Mouse (Mus musculus): ENCODE results near the gene Terb1. TPM values are rescaled to one million over a fixed set of nuclear protein-coding genes. Genes with fewer than 3 reads are reported as not detected.

Gene Terb1
- under 1 TPM; 0.11 to 0.39 TPM for total RNA-seq (2021)
- long read RNA-seq, experiment 1 = 0 reads
- long read RNA-seq, experiment 2 = 0 reads

GRCm38 (mm10) chr8:104509061-104510006 lies at the start of gene Terb1:
Gene Terb1 (minus strand): TSS chr8:104509910.
- peak; percentile 4 to 7 for DNase-seq (ENCODE audit: low spot score in 2 of 2)

- no peak for DNase-seq (ENCODE audit: low spot score in 2 of 2)
Observed at GRCm38 (mm10) chr8:104557226-104557625, 47.5 kb upstream of the Terb1 start.

GRCm38 (mm10) chr8:104555191-104555590 lies 45.5 kb upstream of the Terb1 start:
- DNase-seq (ENCODE audit: low spot score in 2 of 2) = no peak

- no peak for DNase-seq (ENCODE audit: low spot score in 2 of 2)
Observed at GRCm38 (mm10) chr8:104543440-104544045, 33.8 kb upstream of the Terb1 start.

GRCm38 (mm10) chr8:104542160-104542559 lies 32.5 kb upstream of the Terb1 start:
- no peak for DNase-seq (ENCODE audit: low spot score in 2 of 2)

- DNase-seq (ENCODE audit: low spot score in 2 of 2) = no peak
Observed at GRCm38 (mm10) chr8:104541515-104541880, 31.8 kb upstream of the Terb1 start.

- DNase-seq (ENCODE audit: low spot score in 2 of 2) = no peak
Observed at GRCm38 (mm10) chr8:104540710-104541514, 31.2 kb upstream of the Terb1 start.

- no peak for DNase-seq (ENCODE audit: low spot score in 2 of 2)
Observed at GRCm38 (mm10) chr8:104540238-104540637, 30.5 kb upstream of the Terb1 start.

GRCm38 (mm10) chr8:104539566-104539965 lies 29.9 kb upstream of the Terb1 start:
- DNase-seq (ENCODE audit: low spot score in 2 of 2) = no peak

GRCm38 (mm10) chr8:104538896-104539295 lies 29.2 kb upstream of the Terb1 start:
- DNase-seq (ENCODE audit: low spot score in 2 of 2) = no peak

GRCm38 (mm10) chr8:104536028-104536427 lies 26.3 kb upstream of the Terb1 start:
- DNase-seq (ENCODE audit: low spot score in 2 of 2) = no peak

- no peak for DNase-seq (ENCODE audit: low spot score in 2 of 2)
Observed at GRCm38 (mm10) chr8:104535378-104535777, 25.7 kb upstream of the Terb1 start.

GRCm38 (mm10) chr8:104534779-104535141 lies 25.1 kb upstream of the Terb1 start:
- DNase-seq (ENCODE audit: low spot score in 2 of 2) = no peak

- DNase-seq (ENCODE audit: low spot score in 2 of 2) = peak; percentile 87 to 96
Observed at GRCm38 (mm10) chr8:104533971-104534778, 24.5 kb upstream of the Terb1 start, which contains the start of the genes Nae1 and Car7. Gene Nae1 (minus strand): TSS chr8:104534637. Gene Car7 (plus strand): TSS chr8:104534689.

- DNase-seq (ENCODE audit: low spot score in 2 of 2) = no peak
Observed at GRCm38 (mm10) chr8:104533551-104533950, 23.8 kb upstream of the Terb1 start.

- DNase-seq (ENCODE audit: low spot score in 2 of 2) = no peak
Observed at GRCm38 (mm10) chr8:104529671-104530070, 20.0 kb upstream of the Terb1 start.

- DNase-seq (ENCODE audit: low spot score in 2 of 2) = no peak
Observed at GRCm38 (mm10) chr8:104517872-104518271, 8.2 kb upstream of the Terb1 start.

- DNase-seq (ENCODE audit: low spot score in 2 of 2) = no peak
Observed at GRCm38 (mm10) chr8:104510134-104510533, 424 bp upstream of the Terb1 start.

GRCm38 (mm10) chr8:104479091-104479490 lies 30.6 kb downstream of the Terb1 start:
- no peak for DNase-seq (ENCODE audit: low spot score in 2 of 2)

- no peak for DNase-seq (ENCODE audit: low spot score in 2 of 2)
Observed at GRCm38 (mm10) chr8:104472465-104472864, 37.2 kb downstream of the Terb1 start.

GRCm38 (mm10) chr8:104467463-104467862 lies 42.2 kb downstream of the Terb1 start:
- no peak for DNase-seq (ENCODE audit: low spot score in 2 of 2)

Data from adrenal gland, postnatal 4 days (tissue).